In genomic region chr3:152886749-152887148, GRCm38 (mm10) we compare ENCODE assay signal across 31 mouse cellular contexts.
A peak's percentile ranks its signal among the peaks of the same experiment; 100 is the strongest.
DNase-seq lines count a peak whose midpoint lies in the region; ATAC-seq and TF ChIP-seq lines count a peak whose summit lies in the region.
"Had no signal": no experiment of that assay in that cellular context is flagged by ENCODE, and none has a peak within 500 bp of the region (broad histone marks: within the 10 kb centered on the region; RNA-seq: fewer than 3 reads in every experiment).

No protein-coding gene starts in this region.

- ATAC-seq in inflammation-experienced regulatory T-cells, adult 6 months: peak; percentile 75
- ATAC-seq: forebrain, embryonic 16.5 days; lung, postnatal 0 days had no signal

- TF ChIP-seq POLR2A in CH12.LX (IDR thresholded peaks at IDR 0.05; ENCODE audit: low read depth, low read length): no peak

- no peaks in the 10 kb centered on the region for H3K36me3 ChIP-seq in CH12.LX (replicated peaks in 1 of 2; ENCODE audit: control insufficient read depth in 1 of 2, insufficient read depth in 1 of 2, low read length in 1 of 2)
- H3K36me3 ChIP-seq: heart, embryonic 12.5 days; limb, embryonic 10.5 days; limb, embryonic 15.5 days; liver, embryonic 13.5 days; neural tube, embryonic 12.5 days had no signal

- no peaks in the 10 kb centered on the region for H3K79me2 ChIP-seq in CH12.LX (replicated peaks; ENCODE audit: control insufficient read depth, extremely low read depth, insufficient read depth, poor library complexity, severe bottlenecking)

- H3K4me3 ChIP-seq in CH12.LX (replicated peaks in 1 of 3; ENCODE audit: low read depth in 2 of 3, low read length in 2 of 3, poor library complexity in 1 of 3): no peak overlapping the region
- H3K4me3 ChIP-seq: erythroblast, embryonic 14.5 days; gastrocnemius, adult 2 months; heart, adult 2 months; heart, embryonic 12.5 days; limb, embryonic 10.5 days; limb, embryonic 15.5 days; liver, embryonic 13.5 days; neural tube, embryonic 12.5 days had no signal

- TF ChIP-seq RAD21 in CH12.LX (IDR thresholded peaks at IDR 0.05; ENCODE audit: low read depth, low read length): peak; percentile 50

- dilution Hi-C loops in CH12.LX (cut with MboI; ENCODE audit: extremely low pct_ligation_motif_present, extremely low pct_unique_long_range_greater_than_20kb, low sequenced_read_pairs): loop anchor here (10.0 kb wide), 1 partner anchor 58 kb away; no protein-coding TSS in a partner anchor

- H3K27me3 ChIP-seq in CH12.LX (replicated peaks): no peaks in the 10 kb centered on the region
- H3K27me3 ChIP-seq: heart, embryonic 12.5 days; limb, embryonic 15.5 days; liver, embryonic 13.5 days; neural tube, embryonic 12.5 days had no signal

- peak; percentile 29 for DNase-seq in adrenal gland, adult 2 months
- no peak for DNase-seq in adrenal gland, postnatal 10 days
- DNase-seq in 3T3-L1 (ENCODE audit: low read depth, low spot score) (peak; percentile 74), CH12.LX (ENCODE audit: extremely low read depth) (peak; percentile 59)
- no peak for DNase-seq in lung, postnatal 36 days
- no peak for DNase-seq in neural tube, embryonic 10.5 days (ENCODE audit: extremely low spot score, low spot score)
- DNase-seq: cerebellum, adult 2 months; cerebellum, postnatal 14 days; gastrocnemius, adult 2 months; gastrocnemius, postnatal 36 days; heart, adult 2 months; kidney, adult 2 months; liver, embryonic 13.5 days; lung, adult 18-20 months; midbrain, embryonic 14.5 days; right cerebral cortex, adult 18-20 months; right cerebral cortex, postnatal 4 days; thymus, adult 18-20 months; thymus, postnatal 25 days had no signal

- H3K9me3 ChIP-seq in CH12.LX (replicated peaks; ENCODE audit: low read length): no peaks in the 10 kb centered on the region
- H3K9me3 ChIP-seq: heart, embryonic 12.5 days; limb, embryonic 10.5 days; limb, embryonic 15.5 days; liver, embryonic 13.5 days; neural tube, embryonic 12.5 days had no signal

- no peak overlapping the region for H3K9ac ChIP-seq in CH12.LX (ENCODE audit: insufficient read depth, low read depth)
- H3K9ac ChIP-seq: heart, embryonic 12.5 days; hindbrain, embryonic 14.5 days; limb, embryonic 15.5 days; liver, embryonic 13.5 days; neural tube, embryonic 12.5 days had no signal

- H3K27ac ChIP-seq in CH12.LX (ENCODE audit: insufficient read depth, low read depth): no peak overlapping the region
- H3K27ac ChIP-seq: gastrocnemius, adult 2 months; heart, adult 2 months; hindbrain, embryonic 14.5 days; kidney, postnatal 0 days; limb, embryonic 10.5 days; limb, embryonic 15.5 days; liver, embryonic 13.5 days; macrophage; neural tube, embryonic 12.5 days; stomach, postnatal 0 days had no signal

- TF ChIP-seq EP300 in CH12.LX (IDR thresholded peaks at IDR 0.05; ENCODE audit: low read length): peak; percentile 78

- peaks cover 0 to 7% of the 10 kb centered on the region in 2 experiments; a peak in 1 of 4 replicates for H3K4me1 ChIP-seq in CH12.LX (ENCODE audit: control insufficient read depth in 1 of 2, insufficient read depth in 2 of 2)
- H3K4me1 ChIP-seq: limb, embryonic 10.5 days; neural tube, embryonic 12.5 days had no signal

- in situ Hi-C loops in CH12.LX (cut with MboI; ENCODE audit: low pct_ligation_motif_present, low pct_unique_long_range_greater_than_20kb, low sequenced_read_pairs): no loop called here

- H3K4me2 ChIP-seq in CH12.LX (ENCODE audit: insufficient read depth, low read depth, poor library complexity, severe bottlenecking): no peak overlapping the region
- H3K4me2 ChIP-seq: heart, embryonic 12.5 days; hindbrain, embryonic 14.5 days; limb, embryonic 15.5 days; liver, embryonic 13.5 days; neural tube, embryonic 12.5 days had no signal

- TF ChIP-seq CTCF in CH12.LX (conservative IDR thresholded peaks at IDR 0.05 in 1 of 2, IDR thresholded peaks at IDR 0.05 in 1 of 2; ENCODE audit: low read depth in 2 of 2, low read length in 2 of 2): peak in 1 of 2 experiments; percentile 57; a peak in 2 of 4 replicates

TF ChIP-seq in CH12.LX, 34 proteins besides CTCF, POLR2A, EP300 and RAD21:
- TF ChIP-seq ZC3H11A (IDR thresholded peaks at IDR 0.05; ENCODE audit: low read depth, low read length) (no peak), TCF12 (IDR thresholded peaks at IDR 0.05; ENCODE audit: low read depth, low read length) (no peak), USF1 (IDR thresholded peaks at IDR 0.05; ENCODE audit: low read depth, low read length) (no peak), USF2 (conservative IDR thresholded peaks at IDR 0.05; ENCODE audit: low read depth, low read length) (no peak), MAZ (IDR thresholded peaks at IDR 0.05; ENCODE audit: low read depth, low read length) (no peak), SMC3 (IDR thresholded peaks at IDR 0.05; ENCODE audit: low read depth, low read length) (peak; percentile 40; the same call in 1 of the 2 replicates), MYC (IDR thresholded peaks at IDR 0.05; ENCODE audit: low read depth, low read length) (no peak), CHD2 (IDR thresholded peaks at IDR 0.05; ENCODE audit: low read length) (0 out of 2 replicates have a peak, but pooled peaks have one; percentile 27), BHLHE40 (IDR thresholded peaks at IDR 0.05; ENCODE audit: low read depth, low read length) (peak; percentile 58), POLR2AphosphoS2 (IDR thresholded peaks at IDR 0.05; ENCODE audit: low read depth, low read length) (no peak), NRF1 (IDR thresholded peaks at IDR 0.05; ENCODE audit: low read depth, low read length) (no peak), MEF2A (IDR thresholded peaks at IDR 0.05; ENCODE audit: borderline replicate concordance, low read depth, low read length) (peak; percentile 63; the same call in 1 of the 2 replicates), ELF1 (IDR thresholded peaks at IDR 0.05; ENCODE audit: low read depth, low read length) (no peak), CHD1 (IDR thresholded peaks at IDR 0.05; ENCODE audit: low read depth, low read length) (no peak), GABPA (IDR thresholded peaks at IDR 0.05; ENCODE audit: insufficient replicate concordance, low read depth, low read length) (no peak), UBTF (IDR thresholded peaks at IDR 0.05; ENCODE audit: low read depth, low read length) (no peak), JUN (IDR thresholded peaks at IDR 0.05; ENCODE audit: insufficient read depth, low read depth, low read length) (peak; percentile 72), E2F4 (IDR thresholded peaks at IDR 0.05; ENCODE audit: insufficient replicate concordance, low read depth, low read length) (no peak), MAX (IDR thresholded peaks at IDR 0.05; ENCODE audit: low read length) (no peak), NELFE (IDR thresholded peaks at IDR 0.05; ENCODE audit: low read depth, low read length) (no peak), ZNF384 (IDR thresholded peaks at IDR 0.05; ENCODE audit: low read depth, low read length) (no peak), ETS1 (conservative IDR thresholded peaks at IDR 0.05; ENCODE audit: low read depth, low read length) (peak; percentile 52), MAFK (IDR thresholded peaks at IDR 0.05; ENCODE audit: insufficient replicate concordance, low read length) (peak; percentile 67; the same call in 1 of the 2 replicates), MXI1 (IDR thresholded peaks at IDR 0.05; ENCODE audit: low read depth, low read length) (no peak), TBP (conservative IDR thresholded peaks at IDR 0.05; ENCODE audit: low read depth, low read length) (no peak), JUND (conservative IDR thresholded peaks at IDR 0.05; ENCODE audit: low read depth, low read length) (peak; percentile 71), ZMIZ1 (IDR thresholded peaks at IDR 0.05; ENCODE audit: low read depth, low read length) (no peak), IRF4 (IDR thresholded peaks at IDR 0.05; ENCODE audit: low read depth, low read length) (peak; percentile 91), HCFC1 (IDR thresholded peaks at IDR 0.05; ENCODE audit: low read depth, low read length) (no peak), SIN3A (IDR thresholded peaks at IDR 0.05; ENCODE audit: low read length) (no peak), KAT2A (IDR thresholded peaks at IDR 0.05; ENCODE audit: insufficient replicate concordance, low read length) (no peak), ZKSCAN1 (IDR thresholded peaks at IDR 0.05; ENCODE audit: borderline replicate concordance, low read depth, low read length) (no peak), RCOR1 (conservative IDR thresholded peaks at IDR 0.05; ENCODE audit: low read depth, low read length) (peak; percentile 83), PAX5 (IDR thresholded peaks at IDR 0.05; ENCODE audit: low read length) (no peak)
TF ChIP-seq in CH12.LX: peak in this region for 10.

Comparison
In these comparisons a context has a peak if more than half of its experiments do, and no peak if none do; other contexts are left out.
1. DNase-seq: peak in adrenal gland, adult 2 months (single experiment), 3T3-L1 (single experiment) and CH12.LX (single experiment); none in adrenal gland, postnatal 10 days (single experiment), lung, postnatal 36 days (single experiment) and neural tube, embryonic 10.5 days (single experiment).